Mouse (Mus musculus) limb, embryonic 14.5 days (tissue): ENCODE results near the gene Zc3h8. TPM values are rescaled to one million over a fixed set of nuclear protein-coding genes. Genes with fewer than 3 reads are reported as not detected.

Experiments used
- ATAC-seq: fragments of 200-750 bp; cut with Nextera tagmentation; 2 replicates; pipeline ENCODE4 v1.8.0; 2017; ENCODE audit warnings: low read depth, moderate number of reproducible peaks, moderate TSS enrichment; ENCODE audit not compliant: low FRiP score
- DNase-seq: peaks from one replicate; pipeline ENCODE4 v3.0.0-alpha.2; 2015; ENCODE audit warnings: low spot score
- H3K27ac ChIP-seq: fragments of 300-500 bp; sonication (generic); replicated peaks from 2 replicates; pipeline ENCODE4 v1.5.1; 2014; ENCODE audit warnings: low read depth, mild to moderate bottlenecking, low read length, moderate library complexity, mixed read lengths
- H3K27me3 ChIP-seq: fragments of 300-500 bp; sonication (generic); 2 replicates; pipeline ENCODE4 v1.6.1; 2014; ENCODE audit warnings: low read length, mixed read lengths; ENCODE audit not compliant: control insufficient read depth, insufficient read depth
- H3K36me3 ChIP-seq: fragments of 300-500 bp; sonication (generic); 2 replicates; pipeline ENCODE4 v1.6.1; 2014; ENCODE audit warnings: mild to moderate bottlenecking, low read length, moderate library complexity, mixed read lengths; ENCODE audit not compliant: control insufficient read depth, insufficient read depth
- H3K4me1 ChIP-seq: fragments of 300-500 bp; sonication (generic); 2 replicates; pipeline ENCODE4 v1.6.1; 2014; ENCODE audit warnings: antibody characterized with exemption, low read length, mixed read lengths; ENCODE audit not compliant: control insufficient read depth, insufficient read depth
- H3K4me2 ChIP-seq: fragments of 300-500 bp; sonication (generic); replicated peaks from 2 replicates; pipeline ENCODE4 v1.6.1; 2014; ENCODE audit warnings: low read depth, mild to moderate bottlenecking, low read length, moderate library complexity; ENCODE audit not compliant: severe bottlenecking
- H3K4me3 ChIP-seq: fragments of 300-500 bp; sonication (generic); replicated peaks from 2 replicates; pipeline ENCODE4 v1.5.1; 2014; ENCODE audit warnings: low read length
- H3K9ac ChIP-seq: fragments of 300-500 bp; sonication (generic); 2 replicates; pipeline ENCODE4 v1.6.1; 2014; ENCODE audit warnings: mild to moderate bottlenecking, low read depth, low read length, moderate library complexity; ENCODE audit not compliant: severe bottlenecking
- H3K9me3 ChIP-seq: fragments of 300-500 bp; sonication (generic); 2 replicates; pipeline ENCODE4 v1.6.1; 2016; ENCODE audit warnings: low read length; ENCODE audit not compliant: control insufficient read depth
- POLR2A ChIP-seq: fragments of 200-500 bp; IDR thresholded peaks from 2 replicates; pipeline ENCODE4 v1.8.0; 2012; ENCODE audit warnings: inconsistent platforms, mild to moderate bottlenecking, moderate library complexity, borderline replicate concordance; ENCODE audit not compliant: insufficient read depth, insufficient read length; ENCODE audit errors: extremely low read depth
- WGBS: fragments of 180-500 bp; shearing (Covaris S2); extraction: QIAGEN DNeasy Blood & Tissue Kit; methylation state at CpG from one replicate; pipeline ENCODE4 v1.1.7; 2014; 5-methylcytosine and 5-hydroxymethylcytosine counted together
- microRNA-seq: library from miRNA; unstranded; fragments of <30 nt; microRNA quantifications from one replicate; pipeline ENCODE4, GENCODE M21; 2016
- polyA plus RNA-seq, 2 experiments: library from polyadenylated mRNA; depleted of rRNA in 1 of 2; stranded (reverse) in 1 of 2; unstranded in 1 of 2; fragments of >200 nt; fragmentation: Nextera tagmentation in 1 of 2; extraction: Ambion mirVana in 1 of 2; gene quantifications; 2 replicates each; pipeline versions ENCODE4 v1.2.1 to v1.2.3; 2012 to 2014

Gene Zc3h8
- polyA plus RNA-seq, 2 experiments, result 6.2 to 7.1 TPM

GRCm38 (mm10) chr2:128890661-128891335 lies 53.1 kb downstream of the Zc3h8 start:
- Histone ChIP-seq H3K4me2 (no peak overlapping the region), H3K27ac (no peak overlapping the region), H3K4me1 (no peaks in the 10 kb centered on the region), H3K4me3 (no peak overlapping the region), H3K36me3 (no peaks in the 10 kb centered on the region), H3K27me3 (no peaks in the 10 kb centered on the region), H3K9ac (no peak overlapping the region), H3K9me3 (no peaks in the 10 kb centered on the region)
- ATAC-seq (no peak), DNase-seq (no peak)
- WGBS, result 86% methylated on average over 4 of the region's 4 CpGs
- no peak for TF ChIP-seq POLR2A

- Histone ChIP-seq H3K4me2 (no peak overlapping the region), H3K27me3 (no peaks in the 10 kb centered on the region)
Observed at GRCm38 (mm10) chr2:128887866-128888550, 55.9 kb downstream of the Zc3h8 start.

GRCm38 (mm10) chr2:128885225-128885811 lies 58.6 kb downstream of the Zc3h8 start:
- TF ChIP-seq POLR2A, result no peak
- Histone ChIP-seq H3K4me3 (no peak overlapping the region), H3K9me3 (no peaks in the 10 kb centered on the region), H3K4me1 (no peaks in the 10 kb centered on the region), H3K9ac (no peak overlapping the region), H3K36me3 (no peaks in the 10 kb centered on the region), H3K4me2 (no peak overlapping the region), H3K27me3 (no peaks in the 10 kb centered on the region), H3K27ac (no peak overlapping the region)
- WGBS, result 76% methylated on average over 8 of the region's 8 CpGs
- ATAC-seq (no peak), DNase-seq (no peak)

More at GRCm38 (mm10) chr2:128887866-128888550, 55.9 kb downstream of the Zc3h8 start:
- Histone ChIP-seq H3K4me3 (no peak overlapping the region), H3K9me3 (no peaks in the 10 kb centered on the region), H3K4me1 (no peaks in the 10 kb centered on the region), H3K27ac (no peak overlapping the region), H3K36me3 (no peaks in the 10 kb centered on the region), H3K9ac (no peak overlapping the region)
- no peak for TF ChIP-seq POLR2A
- ATAC-seq (no peak), DNase-seq (no peak)
- WGBS, result 57% methylated on average over 6 of the region's 6 CpGs

DNA sequence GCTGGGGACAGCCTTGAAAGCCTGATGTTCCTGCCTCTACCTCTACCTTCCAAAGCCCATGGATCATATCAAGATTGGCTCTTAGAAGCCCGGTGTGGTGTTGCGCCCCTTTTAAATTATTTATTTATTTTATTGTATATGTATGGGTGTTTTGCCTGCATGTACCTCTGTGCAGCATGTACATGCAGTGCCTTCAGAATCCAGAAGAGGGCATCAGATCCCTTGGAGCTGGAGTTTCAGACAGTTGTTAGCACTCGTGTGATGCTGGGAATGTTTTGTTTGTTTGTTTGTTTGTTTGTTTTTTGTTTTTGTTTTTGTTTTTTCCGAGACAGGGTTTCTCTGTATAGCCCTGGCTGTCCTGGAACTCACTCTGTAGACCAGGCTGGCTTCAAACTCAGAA lies 62.6 kb downstream of the Zc3h8 start:
- Histone ChIP-seq H3K9me3 (no peaks in the 10 kb centered on the region), H3K4me3 (no peak overlapping the region), H3K27me3 (no peaks in the 10 kb centered on the region), H3K4me2 (no peak overlapping the region), H3K4me1 (no peaks in the 10 kb centered on the region), H3K36me3 (no peaks in the 10 kb centered on the region), H3K27ac (no peak overlapping the region), H3K9ac (no peak overlapping the region)
- no peak for DNase-seq
- 75% methylated on average over 4 of the region's 4 CpGs for WGBS
- no peak for TF ChIP-seq POLR2A
- ATAC-seq, result no peak

Small RNA genes within 50 kb of the gene (microRNA-seq; reads per million reads assigned to microRNA genes)
- not detected for gene Gm22859

Other genes with a start within 250 kb of the Zc3h8 start
- 13.5 and 14.9 TPM in 2 replicates for gene Mertk, start 245.1 kb downstream of the Zc3h8 start, polyA plus RNA-seq (2012; rRNA removed)
- gene Mertk, start 245.1 kb downstream of the Zc3h8 start, polyA plus RNA-seq (2014; fragmentation: Nextera tagmentation; extraction: Ambion mirVana), result 11.1 and 12.3 TPM in 2 replicates
- gene Tmem87b, start 126.0 kb downstream of the Zc3h8 start, polyA plus RNA-seq (2012; rRNA removed), result 28.3 and 28.4 TPM in 2 replicates
- 26.9 TPM in 2 replicates for gene Tmem87b, start 126.0 kb downstream of the Zc3h8 start, polyA plus RNA-seq (2014; fragmentation: Nextera tagmentation; extraction: Ambion mirVana)
- gene Fbln7, start 81.1 kb downstream of the Zc3h8 start, polyA plus RNA-seq (2012; rRNA removed), result 15.0 and 18.7 TPM in 2 replicates
- gene Fbln7, start 81.1 kb downstream of the Zc3h8 start, polyA plus RNA-seq (2014; fragmentation: Nextera tagmentation; extraction: Ambion mirVana), result 6.8 and 8.9 TPM in 2 replicates
- gene Zc3h6, start 23.3 kb upstream of the Zc3h8 start, polyA plus RNA-seq (2012; rRNA removed), result 1.8 TPM in 2 replicates
- 2.3 and 2.8 TPM in 2 replicates for gene Zc3h6, start 23.3 kb upstream of the Zc3h8 start, polyA plus RNA-seq (2014; fragmentation: Nextera tagmentation; extraction: Ambion mirVana)
- 15.6 and 17.1 TPM in 2 replicates for gene Gm10762, start 23.6 kb upstream of the Zc3h8 start, polyA plus RNA-seq (2012; rRNA removed)
- gene Gm10762, start 23.6 kb upstream of the Zc3h8 start, polyA plus RNA-seq (2014; fragmentation: Nextera tagmentation; extraction: Ambion mirVana), result 20.4 and 22.2 TPM in 2 replicates
- gene Vinac1, start 104.1 kb upstream of the Zc3h8 start, polyA plus RNA-seq (2012; rRNA removed), result 0.22 and 0.23 TPM in 2 replicates
- 0.12 TPM in 1 of 2 replicates, not detected in the other for gene Vinac1, start 104.1 kb upstream of the Zc3h8 start, polyA plus RNA-seq (2014; fragmentation: Nextera tagmentation; extraction: Ambion mirVana)
- gene Ttl, start 121.9 kb upstream of the Zc3h8 start, polyA plus RNA-seq (2012; rRNA removed), result 15.8 and 16.9 TPM in 2 replicates
- gene Ttl, start 121.9 kb upstream of the Zc3h8 start, polyA plus RNA-seq (2014; fragmentation: Nextera tagmentation; extraction: Ambion mirVana), result 20.2 and 20.4 TPM in 2 replicates
- gene Polr1b, start 156.9 kb upstream of the Zc3h8 start, polyA plus RNA-seq (2012; rRNA removed), result 38.8 and 48.9 TPM in 2 replicates
- 11.5 and 12.2 TPM in 2 replicates for gene Polr1b, start 156.9 kb upstream of the Zc3h8 start, polyA plus RNA-seq (2014; fragmentation: Nextera tagmentation; extraction: Ambion mirVana)
- 32.7 and 33.3 TPM in 2 replicates for gene Chchd5, start 185.6 kb upstream of the Zc3h8 start, polyA plus RNA-seq (2012; rRNA removed)
- gene Chchd5, start 185.6 kb upstream of the Zc3h8 start, polyA plus RNA-seq (2014; fragmentation: Nextera tagmentation; extraction: Ambion mirVana), result 32.3 and 34.8 TPM in 2 replicates